Mouse (Mus musculus) neural tube, embryonic 15.5 days (tissue): ENCODE data around the gene Lzts2. TPM values are rescaled to one million over a fixed set of nuclear protein-coding genes. Genes with fewer than 3 reads are reported as not detected.

Source experiments
- ATAC-seq: fragments of 200-750 bp; cut with Nextera tagmentation; 2 replicates; pipeline ENCODE4 v1.8.0; 2017; ENCODE audit warnings: mild to moderate bottlenecking, moderate TSS enrichment, moderate library complexity; ENCODE audit not compliant: low FRiP score
- H3K27ac ChIP-seq: fragments of 300-500 bp; sonication (generic); replicated peaks from 2 replicates; pipeline ENCODE4 v1.5.1; 2015; ENCODE audit warnings: mild to moderate bottlenecking, inconsistent platforms
- H3K27me3 ChIP-seq: fragments of 300-500 bp; sonication (generic); replicated peaks from 2 replicates; pipeline ENCODE4 v1.6.1; 2015; ENCODE audit warnings: inconsistent platforms
- H3K36me3 ChIP-seq: fragments of 300-500 bp; sonication (generic); 2 replicates; pipeline ENCODE4 v1.6.1; 2015; ENCODE audit warnings: inconsistent platforms
- H3K4me1 ChIP-seq: fragments of 300-500 bp; sonication (generic); 2 replicates; pipeline ENCODE4 v1.6.1; 2015; ENCODE audit warnings: inconsistent platforms
- H3K4me2 ChIP-seq: fragments of 300-500 bp; sonication (generic); 2 replicates; pipeline ENCODE4 v1.6.1; 2015; ENCODE audit warnings: inconsistent platforms, mild to moderate bottlenecking, moderate library complexity
- H3K4me3 ChIP-seq: fragments of 300-500 bp; sonication (generic); replicated peaks from 2 replicates; pipeline ENCODE4 v1.5.1; 2015; ENCODE audit warnings: mild to moderate bottlenecking, inconsistent platforms
- H3K9ac ChIP-seq: fragments of 300-500 bp; sonication (generic); replicated peaks from 2 replicates; pipeline ENCODE4 v1.6.1; 2015; ENCODE audit warnings: mild to moderate bottlenecking, inconsistent platforms
- H3K9me3 ChIP-seq: fragments of 300-500 bp; sonication (generic); replicated peaks from 2 replicates; pipeline ENCODE4 v1.6.1; 2016; ENCODE audit warnings: inconsistent platforms
- WGBS: fragments of 180-500 bp; shearing (Covaris S2); methylation state at CpG from one replicate; pipeline ENCODE4 v1.1.7; 2015; ENCODE audit warnings: mixed read lengths; 5-methylcytosine and 5-hydroxymethylcytosine counted together
- polyA plus RNA-seq: library from polyadenylated mRNA; unstranded; fragments of >200 nt; fragmentation: Nextera tagmentation; extraction: Ambion mirVana; gene quantifications from 2 replicates; pipeline ENCODE4 v1.2.1, GENCODE M21; 2015

The Lzts2 gene
- polyA plus RNA-seq, 1 experiment from 2014 or later: 23.4 TPM

DNA sequence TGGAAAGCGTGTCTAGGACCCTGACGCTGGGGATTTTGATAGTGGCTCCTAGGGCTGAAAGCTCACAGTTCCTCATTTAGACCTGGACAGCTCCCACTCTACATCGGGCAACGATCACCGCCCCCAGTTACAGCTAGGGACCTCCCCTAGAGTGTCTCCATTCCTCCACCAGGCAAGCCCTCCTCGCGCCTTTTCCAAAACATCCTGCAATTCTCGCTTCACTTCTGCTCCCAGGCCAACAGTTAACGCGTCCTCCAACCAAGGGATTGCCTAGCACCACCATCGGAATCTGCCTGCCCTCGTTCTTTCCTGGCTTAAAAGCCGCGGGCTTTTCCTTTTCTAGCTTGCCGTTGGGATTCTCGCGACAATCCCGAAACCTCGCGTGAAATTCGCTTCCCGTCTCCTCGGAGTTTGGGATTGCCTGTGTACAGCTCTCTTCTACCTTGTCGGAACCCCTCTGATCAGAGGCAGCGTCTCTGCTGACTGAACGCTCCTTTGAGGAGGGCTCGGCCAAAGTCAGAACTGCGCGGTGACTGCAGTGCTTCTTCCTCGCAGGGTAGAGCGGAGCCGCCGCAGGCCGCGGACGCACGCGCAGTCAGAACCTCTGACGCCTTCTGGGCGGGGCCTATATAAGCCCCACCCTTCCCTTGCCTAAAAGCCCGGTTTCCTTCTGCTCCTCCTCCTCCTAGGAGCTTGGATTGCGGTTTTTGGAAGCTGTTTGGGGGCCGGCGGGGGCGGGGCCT, 60.5 kb downstream of the Lzts2 start, which contains the start of gene Kazald1:
Gene Kazald1 (plus strand): TSS at position 662 of the 743 bp plus-strand sequence.
- Histone ChIP-seq H3K27ac (peak within 1 kb of the TSS; percentile 95), H3K4me3 (peak within 1 kb of the TSS; percentile 70), H3K27me3 (peaks cover 78% of the 10 kb centered on the region), H3K9ac (peak within 1 kb of the TSS; percentile 88), H3K36me3 (no peaks in the 10 kb centered on the region), H3K9me3 (no peaks in the 10 kb centered on the region), H3K4me1 (peaks cover 42% of the 10 kb centered on the region), H3K4me2 (peak within 1 kb of the TSS; percentile 99)
- ATAC-seq: peak; percentile 92
- WGBS: under 1% methylated on average over 45 of the region's 45 CpGs

DNA sequence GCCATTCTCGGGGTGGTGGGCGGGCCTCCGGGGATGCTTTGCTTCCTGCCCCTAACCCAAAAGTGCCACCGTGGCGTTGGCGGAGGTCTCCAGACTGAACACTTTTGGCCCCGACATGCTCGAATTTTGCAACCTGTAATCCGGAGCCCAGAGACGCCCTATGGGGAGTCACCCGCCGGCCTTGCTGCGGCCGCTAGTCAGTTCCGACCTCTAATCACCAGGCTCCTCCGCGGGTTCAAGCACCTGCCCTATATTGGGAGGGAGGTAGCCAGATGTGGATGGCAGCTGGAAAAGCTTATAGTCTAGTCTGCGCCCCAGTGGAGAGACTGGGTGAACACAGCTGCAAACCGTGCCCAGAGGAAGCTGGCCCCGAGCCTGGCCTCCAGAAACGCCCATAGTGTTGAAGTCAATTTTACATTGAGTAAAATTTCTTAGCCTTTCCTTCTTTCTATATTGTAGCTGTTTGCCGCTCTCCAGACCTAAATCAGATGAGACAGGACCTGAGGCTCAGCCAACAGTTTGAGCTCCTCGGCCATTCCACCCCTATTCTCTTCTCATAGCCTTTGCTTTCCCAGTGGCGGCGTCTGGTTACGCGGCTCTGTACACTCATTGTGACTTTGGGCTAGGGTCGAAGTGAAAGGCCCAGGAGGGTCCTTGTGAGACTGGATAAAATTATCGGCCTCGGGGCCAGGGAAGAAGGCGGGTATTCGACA, 61.3 kb downstream of the Lzts2 start:
- under 1% methylated on average over 32 of the region's 32 CpGs for WGBS
- H3K36me3 ChIP-seq: no peaks in the 10 kb centered on the region
- H3K4me2 ChIP-seq: peak overlapping the region; percentile 99
- peaks cover 49% of the 10 kb centered on the region for H3K4me1 ChIP-seq
- H3K27ac ChIP-seq: peak overlapping the region; percentile 95
- H3K9ac ChIP-seq: peak overlapping the region; percentile 88
- peaks cover 79% of the 10 kb centered on the region for H3K27me3 ChIP-seq
- no peaks in the 10 kb centered on the region for H3K9me3 ChIP-seq
- H3K4me3 ChIP-seq: peak overlapping the region; percentile 70
- ATAC-seq: peak; percentile 28; the same call in 1 of the 2 replicates

DNA sequence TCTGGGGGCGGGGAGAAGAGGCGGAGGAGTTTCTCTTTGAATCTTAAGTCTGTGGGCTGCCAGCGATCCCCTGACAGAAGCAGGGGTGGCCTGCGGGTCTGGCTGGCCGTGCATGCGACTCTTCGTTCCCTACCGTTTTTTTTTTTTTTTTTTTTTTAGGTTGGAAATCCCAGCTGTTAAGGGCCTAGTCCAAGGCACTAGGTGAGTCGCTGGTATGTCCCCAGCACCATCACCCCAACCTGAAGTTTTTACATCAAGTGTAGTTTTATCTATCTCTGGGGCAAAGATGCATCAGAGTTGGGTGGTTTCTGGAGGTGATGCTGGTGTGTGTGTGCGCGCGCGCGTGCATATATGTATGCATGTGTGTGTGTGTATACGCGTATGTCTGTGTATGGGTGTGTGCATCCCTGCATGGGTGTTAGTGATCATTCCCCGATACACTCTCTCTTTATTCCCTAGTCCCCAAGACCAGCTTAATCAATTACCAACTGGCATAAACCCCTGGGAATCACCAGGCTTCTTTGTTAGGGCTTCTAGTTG, 61.9 kb downstream of the Lzts2 start:
- WGBS: 7% methylated on average over 17 of the region's 17 CpGs
- H3K27ac ChIP-seq: no peak overlapping the region
- H3K9ac ChIP-seq: 0 out of 2 replicates have a peak overlapping the region, but pooled peaks have one; percentile 26
- H3K36me3 ChIP-seq: no peaks in the 10 kb centered on the region
- H3K27me3 ChIP-seq: peaks cover 79% of the 10 kb centered on the region
- no peaks in the 10 kb centered on the region for H3K9me3 ChIP-seq
- H3K4me3 ChIP-seq: peak overlapping the region; percentile 70
- H3K4me1 ChIP-seq: peaks cover 55% of the 10 kb centered on the region
- peak overlapping the region; percentile 99 for H3K4me2 ChIP-seq
- no peak for ATAC-seq

Other genes with a start within 250 kb of the Lzts2 start
- 28.4 and 28.7 TPM in 2 replicates for gene Slf2, start 83.3 kb upstream of the Lzts2 start, polyA plus RNA-seq
- gene Sema4g, start 25.3 kb upstream of the Lzts2 start, polyA plus RNA-seq: 17.4 and 19.4 TPM in 2 replicates
- 12.9 and 15.8 TPM in 2 replicates for gene Twnk, start 8.8 kb upstream of the Lzts2 start, polyA plus RNA-seq
- 89.1 and 96.2 TPM in 2 replicates for gene Mrpl43, start 8.0 kb upstream of the Lzts2 start, polyA plus RNA-seq
- gene Pdzd7, start 31.3 kb downstream of the Lzts2 start, polyA plus RNA-seq: 1.5 and 2.6 TPM in 2 replicates
- 68.6 and 75.8 TPM in 2 replicates for gene Sfxn3, start 33.1 kb downstream of the Lzts2 start, polyA plus RNA-seq
- gene Kazald1, start 60.8 kb downstream of the Lzts2 start, polyA plus RNA-seq: 3.0 and 5.3 TPM in 2 replicates
- 0.14 and 0.26 TPM in 2 replicates for gene Tlx1, start 136.3 kb downstream of the Lzts2 start, polyA plus RNA-seq
- gene Lbx1, start 221.4 kb downstream of the Lzts2 start, polyA plus RNA-seq: 10.9 and 16.9 TPM in 2 replicates